Mouse (Mus musculus): ENCODE results near the gene Klhl35. TPM values are rescaled to one million over a fixed set of nuclear protein-coding genes. Genes with fewer than 3 reads are reported as not detected.
"Not testable (repeated sequence)": the region's sequence is repeated elsewhere in the genome, so short reads cannot be mapped to it uniquely, and the experiment has no call there.

Gene Klhl35
- polyA plus RNA-seq, 1 experiment = not detected

GRCm38 (mm10) chr7:99500655-99501054 lies 34.9 kb downstream of the Klhl35 start:
- Histone ChIP-seq H3K36me3 (ENCODE audit: control insufficient read depth, insufficient read depth) (no peaks in the 10 kb centered on the region), H3K4me2 (ENCODE audit: low read depth) (no peak overlapping the region), H3K79me2 (ENCODE audit: control insufficient read depth, insufficient read depth) (no peaks in the 10 kb centered on the region), H3K4me3 (no peak overlapping the region), H3ac (ENCODE audit: control insufficient read depth, insufficient read length) (no peak overlapping the region), H3K27me3 (ENCODE audit: control insufficient read depth, insufficient read depth, insufficient read length) (peaks cover 12% of the 10 kb centered on the region)
- TF ChIP-seq E2F4 (IDR thresholded peaks at IDR 0.05; ENCODE audit: insufficient read depth) = no peak

- Histone ChIP-seq H3K27me3 (ENCODE audit: control insufficient read depth, insufficient read depth, insufficient read length) (peaks cover 12% of the 10 kb centered on the region), H3K4me3 (no peak overlapping the region), H3K36me3 (ENCODE audit: control insufficient read depth, insufficient read depth) (no peaks in the 10 kb centered on the region), H3K4me2 (ENCODE audit: low read depth) (no peak overlapping the region), H3ac (ENCODE audit: control insufficient read depth, insufficient read length) (no peak overlapping the region), H3K79me2 (ENCODE audit: control insufficient read depth, insufficient read depth) (no peaks in the 10 kb centered on the region)
- no peak for TF ChIP-seq SRF (IDR thresholded peaks at IDR 0.05; ENCODE audit: control insufficient read depth, insufficient read length, low read depth)
- TF ChIP-seq REST (IDR thresholded peaks at IDR 0.05; ENCODE audit: insufficient read depth, insufficient read length) = no peak
- no peak for TF ChIP-seq MYOD1 (IDR thresholded peaks at IDR 0.05; ENCODE audit: control insufficient read depth in 1 of 3, insufficient read length in 2 of 3, low read depth in 2 of 3)
- no peak for TF ChIP-seq TCF3 (IDR thresholded peaks at IDR 0.05; ENCODE audit: insufficient read length, low read depth)
- TF ChIP-seq USF1 (IDR thresholded peaks at IDR 0.05; ENCODE audit: low read depth) = no peak
- no peak for TF ChIP-seq TCF12 (IDR thresholded peaks at IDR 0.05; ENCODE audit: insufficient read depth, poor library complexity, severe bottlenecking)
- no peak for TF ChIP-seq POLR2A (IDR thresholded peaks at IDR 0.05; ENCODE audit: insufficient read length, low read depth)
- no peak for TF ChIP-seq CEBPB (IDR thresholded peaks at IDR 0.05; ENCODE audit: insufficient read depth, poor library complexity, severe bottlenecking)
- TF ChIP-seq E2F4 (IDR thresholded peaks at IDR 0.05; ENCODE audit: insufficient read depth) = no peak
- no peak for TF ChIP-seq MYOG (IDR thresholded peaks at IDR 0.05; ENCODE audit: control insufficient read depth in 1 of 3, insufficient read depth in 1 of 3, insufficient read length in 2 of 3, low read depth in 2 of 3)
These were observed 35.3 kb downstream of the Klhl35 start for GRCm38 (mm10) chr7:99501148-99501547.

- no peak overlapping the region for H3K4me3 ChIP-seq
- H3K27me3 ChIP-seq (ENCODE audit: control insufficient read depth, insufficient read depth, insufficient read length) = no peaks in the 10 kb centered on the region
- no peaks in the 10 kb centered on the region for H3K79me2 ChIP-seq (ENCODE audit: control insufficient read depth, insufficient read depth)
- H3K36me3 ChIP-seq (ENCODE audit: control insufficient read depth, insufficient read depth) = no peaks in the 10 kb centered on the region
- no peak overlapping the region for H3ac ChIP-seq (ENCODE audit: control insufficient read depth, insufficient read length)
- TF ChIP-seq MAX (IDR thresholded peaks at IDR 0.05; ENCODE audit: low read depth) (no peak), POLR2AphosphoS2 (IDR thresholded peaks at IDR 0.05; ENCODE audit: insufficient read length, low read depth) (no peak), USF1 (IDR thresholded peaks at IDR 0.05; ENCODE audit: low read depth) (no peak), CEBPB (IDR thresholded peaks at IDR 0.05; ENCODE audit: insufficient read depth, poor library complexity, severe bottlenecking) (no peak), POLR2A (IDR thresholded peaks at IDR 0.05; ENCODE audit: insufficient read length, low read depth) (no peak), SRF (IDR thresholded peaks at IDR 0.05; ENCODE audit: control insufficient read depth, insufficient read length, low read depth) (no peak), TCF12 (IDR thresholded peaks at IDR 0.05; ENCODE audit: insufficient read depth, poor library complexity, severe bottlenecking) (no peak), E2F4 (IDR thresholded peaks at IDR 0.05; ENCODE audit: insufficient read depth) (no peak), REST (IDR thresholded peaks at IDR 0.05; ENCODE audit: insufficient read depth, insufficient read length) (no peak)
- H3K4me2 ChIP-seq (ENCODE audit: low read depth) = no peak overlapping the region
These were observed 38.8 kb downstream of the Klhl35 start for GRCm38 (mm10) chr7:99504556-99504955.

GRCm38 (mm10) chr7:99508187-99508586 lies 42.4 kb downstream of the Klhl35 start:
- H3K4me2 ChIP-seq (ENCODE audit: low read depth); H3ac ChIP-seq (ENCODE audit: control insufficient read depth, insufficient read length); H3K27me3 ChIP-seq (ENCODE audit: control insufficient read depth, insufficient read depth, insufficient read length); H3K79me2 ChIP-seq (ENCODE audit: control insufficient read depth, insufficient read depth); H3K36me3 ChIP-seq (ENCODE audit: control insufficient read depth, insufficient read depth); H3K4me3 ChIP-seq: not testable (repeated sequence)

- no peak overlapping the region for H3K4me2 ChIP-seq (ENCODE audit: low read depth)
- TF ChIP-seq TCF3 (IDR thresholded peaks at IDR 0.05; ENCODE audit: insufficient read length, low read depth) (no peak), REST (IDR thresholded peaks at IDR 0.05; ENCODE audit: insufficient read depth, insufficient read length) (no peak), MYOD1 (IDR thresholded peaks at IDR 0.05; ENCODE audit: control insufficient read depth in 1 of 3, insufficient read length in 2 of 3, low read depth in 2 of 3) (peak in 2 of 3 experiments; percentile 3 to 34), MYOG (IDR thresholded peaks at IDR 0.05; ENCODE audit: control insufficient read depth in 1 of 3, insufficient read depth in 1 of 3, insufficient read length in 2 of 3, low read depth in 2 of 3) (no peak), USF1 (IDR thresholded peaks at IDR 0.05; ENCODE audit: low read depth) (peak; percentile 44), E2F4 (IDR thresholded peaks at IDR 0.05; ENCODE audit: insufficient read depth) (no peak), POLR2A (IDR thresholded peaks at IDR 0.05; ENCODE audit: insufficient read length, low read depth) (no peak)
- H3K4me3 ChIP-seq = no peak overlapping the region
These were observed 44.3 kb downstream of the Klhl35 start for GRCm38 (mm10) chr7:99510087-99510501.

More at GRCm38 (mm10) chr7:99510087-99510501, 44.3 kb downstream of the Klhl35 start:
- no peaks in the 10 kb centered on the region for H3K36me3 ChIP-seq (ENCODE audit: control insufficient read depth, insufficient read depth)
- no peak overlapping the region for H3ac ChIP-seq (ENCODE audit: control insufficient read depth, insufficient read length)
- H3K27me3 ChIP-seq (ENCODE audit: control insufficient read depth, insufficient read depth, insufficient read length) = no peaks in the 10 kb centered on the region
- no peaks in the 10 kb centered on the region for H3K79me2 ChIP-seq (ENCODE audit: control insufficient read depth, insufficient read depth)

All from myocyte (in vitro differentiated cells).